Mouse (Mus musculus): ENCODE data around the gene Cacnb4.

GRCm38 (mm10) chr2:52576546-52576945, 100.1 kb downstream of the Cacnb4 start:
- TF ChIP-seq CTCF (conservative IDR thresholded peaks at IDR 0.05; ENCODE audit: low read length) (no peak), NANOG (IDR thresholded peaks at IDR 0.05; ENCODE audit: borderline replicate concordance, low read length) (no peak)
